ENCODE assay signal across 21 mouse cellular contexts in genomic region chr12:115883719-115884118, GRCm38 (mm10).
A peak's percentile ranks its signal among the peaks of the same experiment; 100 is the strongest.
DNase-seq lines count a peak whose midpoint lies in the region; ATAC-seq lines count a peak whose summit lies in the region.
"Had no signal": no experiment of that assay in that cellular context is flagged by ENCODE, and none has a peak within 500 bp of the region (broad histone marks: within the 10 kb centered on the region; RNA-seq: fewer than 3 reads in every experiment).

No protein-coding gene starts in this region.

- peak; percentile 65 for ATAC-seq in common myeloid progenitor, adult 5-6 weeks (replicated peaks; ENCODE audit: low read depth, poor library complexity, severe bottlenecking)
- peak; percentile 98 for ATAC-seq in granulocyte monocyte progenitor cell, adult 5-6 weeks (replicated peaks; ENCODE audit: poor library complexity, severe bottlenecking)
- peak; percentile 95 for ATAC-seq in megakaryocyte, adult 5-6 weeks (ENCODE audit: poor library complexity, severe bottlenecking)
- peak; percentile 83 for ATAC-seq in megakaryocyte progenitor cell, adult 5-6 weeks (replicated peaks; ENCODE audit: poor library complexity)
- ATAC-seq in liver, embryonic 12.5 days, result no peak
- ATAC-seq in heart, embryonic 12.5 days (ENCODE audit: insufficient number of reproducible peaks, low FRiP score), result no peak
- ATAC-seq: activated CD4-positive, CD25-positive, alpha-beta regulatory T cell, adult 4 months; CD4-positive, CD25-positive, alpha-beta regulatory T cell, adult 4 months; Patski had no signal

- H3K27me3 ChIP-seq in liver, embryonic 12.5 days (replicated peaks), result no peaks in the 10 kb centered on the region
- no peaks in the 10 kb centered on the region for H3K27me3 ChIP-seq in forebrain, embryonic 10.5 days (ENCODE audit: poor library complexity, severe bottlenecking)
- no peaks in the 10 kb centered on the region for H3K27me3 ChIP-seq in heart, embryonic 12.5 days (replicated peaks)
- H3K27me3 ChIP-seq: Patski had no signal

- no peak for DNase-seq in cerebellum, adult 11-12 months
- no peak for DNase-seq in forebrain, embryonic 10.5 days (ENCODE audit: extremely low spot score, low spot score)
- DNase-seq: adrenal gland, adult 2 months; adrenal gland, adult 8-10 months; adrenal gland, postnatal 10 days; adrenal gland, postnatal 14 days; adrenal gland, postnatal 25 days; adrenal gland, postnatal 36 days; B cell, adult 2 months; cerebellum, adult 11 months; cerebellum, adult 18-20 months had no signal

- H3K4me1 ChIP-seq in liver, embryonic 12.5 days, result no peaks in the 10 kb centered on the region
- no peaks in the 10 kb centered on the region for H3K4me1 ChIP-seq in forebrain, embryonic 10.5 days
- H3K4me1 ChIP-seq in heart, embryonic 12.5 days (replicated peaks), result no peaks in the 10 kb centered on the region

- WGBS in liver, embryonic 12.5 days (ENCODE audit: insufficient replicate concordance), result 66% methylated on average over 3 of the region's 3 CpGs
- WGBS in forebrain, embryonic 10.5 days, result 84% methylated on average over 3 of the region's 3 CpGs
- 67% methylated on average over 3 of the region's 3 CpGs for WGBS in heart, embryonic 12.5 days

- no peaks in the 10 kb centered on the region for H3K36me3 ChIP-seq in liver, embryonic 12.5 days
- no peaks in the 10 kb centered on the region for H3K36me3 ChIP-seq in forebrain, embryonic 10.5 days (replicated peaks)
- H3K36me3 ChIP-seq in heart, embryonic 12.5 days, result no peaks in the 10 kb centered on the region
- H3K36me3 ChIP-seq: G1E had no signal

- no peak overlapping the region for H3K4me3 ChIP-seq in liver, embryonic 12.5 days
- no peak overlapping the region for H3K4me3 ChIP-seq in forebrain, embryonic 10.5 days
- H3K4me3 ChIP-seq in heart, embryonic 12.5 days, result no peak overlapping the region

- H3K9me3 ChIP-seq in liver, embryonic 12.5 days (replicated peaks), result peaks cover 4% of the 10 kb centered on the region; the same call in 1 of the 2 replicates
- H3K9me3 ChIP-seq in forebrain, embryonic 10.5 days, result peaks cover 48% of the 10 kb centered on the region
- H3K9me3 ChIP-seq in heart, embryonic 12.5 days (replicated peaks), result peaks cover 15% of the 10 kb centered on the region
- H3K9me3 ChIP-seq: G1E had no signal

- H3K4me2 ChIP-seq in liver, embryonic 12.5 days, result no peak overlapping the region
- H3K4me2 ChIP-seq in heart, embryonic 12.5 days, result no peak overlapping the region

- H3K27ac ChIP-seq in liver, embryonic 12.5 days, result no peak overlapping the region
- H3K27ac ChIP-seq in forebrain, embryonic 10.5 days, result no peak overlapping the region
- no peak overlapping the region for H3K27ac ChIP-seq in heart, embryonic 12.5 days (ENCODE audit: poor library complexity, severe bottlenecking)

- no peak overlapping the region for H3K9ac ChIP-seq in liver, embryonic 12.5 days
- H3K9ac ChIP-seq in heart, embryonic 12.5 days, result no peak overlapping the region

Comparison
In these comparisons a context has a peak if more than half of its experiments do, and no peak if none do; other contexts are left out.
1. ATAC-seq: peak in common myeloid progenitor, adult 5-6 weeks (single experiment), granulocyte monocyte progenitor cell, adult 5-6 weeks (single experiment), megakaryocyte, adult 5-6 weeks (single experiment) and megakaryocyte progenitor cell, adult 5-6 weeks (single experiment); none in liver, embryonic 12.5 days (single experiment) and heart, embryonic 12.5 days (single experiment).